Mouse (Mus musculus) testis, adult 2 months (tissue): ENCODE results near the gene Rnasek.

Source experiments
- CTCF ChIP-seq: fragments of 200-500 bp; IDR thresholded peaks from 2 replicates; pipeline ENCODE4 v1.5.1; 2012; ENCODE audit warnings: low read depth, mild to moderate bottlenecking, inconsistent platforms, low read length, moderate library complexity; ENCODE audit not compliant: control insufficient read depth, insufficient read depth, insufficient replicate concordance
- POLR2A ChIP-seq: fragments of 200-500 bp; IDR thresholded peaks from 2 replicates; pipeline ENCODE4 v1.6.1; 2012; ENCODE audit warnings: low read depth, mild to moderate bottlenecking, inconsistent platforms, low read length, moderate library complexity; ENCODE audit not compliant: control insufficient read depth

GRCm38 (mm10) chr11:70200036-70200608, 39.5 kb downstream of the Rnasek start:
- TF ChIP-seq POLR2A: no peak
- TF ChIP-seq CTCF: no peak
